Mouse (Mus musculus) stomach, embryonic 15.5 days (tissue): ENCODE measurements around the gene Recql. TPM values are rescaled to one million over a fixed set of nuclear protein-coding genes. Genes with fewer than 3 reads are reported as not detected.

Experiments
- ATAC-seq: fragments of 200-750 bp; cut with Nextera tagmentation; 2 replicates; pipeline ENCODE4 v1.8.0; 2017; ENCODE audit warnings: low read depth, moderate number of reproducible peaks, moderate TSS enrichment; ENCODE audit not compliant: insufficient read depth, low FRiP score
- H3K27ac ChIP-seq: fragments of 300-500 bp; sonication (generic); 2 replicates; pipeline ENCODE4 v1.5.1; 2015; ENCODE audit warnings: mild to moderate bottlenecking, inconsistent platforms
- H3K27me3 ChIP-seq: fragments of 300-500 bp; sonication (generic); replicated peaks from 2 replicates; pipeline ENCODE4 v1.6.1; 2015; ENCODE audit warnings: inconsistent platforms
- H3K36me3 ChIP-seq: fragments of 300-500 bp; sonication (generic); 2 replicates; pipeline ENCODE4 v1.6.1; 2015; ENCODE audit warnings: inconsistent platforms
- H3K4me1 ChIP-seq: fragments of 300-500 bp; sonication (generic); 2 replicates; pipeline ENCODE4 v1.6.1; 2015; ENCODE audit warnings: inconsistent platforms
- H3K4me2 ChIP-seq: fragments of 300-500 bp; sonication (generic); 2 replicates; pipeline ENCODE4 v1.6.1; 2015; ENCODE audit warnings: mild to moderate bottlenecking, inconsistent platforms
- H3K4me3 ChIP-seq: fragments of 300-500 bp; sonication (generic); replicated peaks from 2 replicates; pipeline ENCODE4 v1.5.1; 2015; ENCODE audit warnings: inconsistent platforms
- H3K9ac ChIP-seq: fragments of 300-500 bp; sonication (generic); 2 replicates; pipeline ENCODE4 v1.6.1; 2015; ENCODE audit warnings: inconsistent platforms
- H3K9me3 ChIP-seq: fragments of 300-500 bp; sonication (generic); 2 replicates; pipeline ENCODE4 v1.6.1; 2016; ENCODE audit warnings: inconsistent platforms
- WGBS: fragments of 180-500 bp; shearing (Covaris S2); methylation state at CpG from one replicate; pipeline ENCODE4 v1.1.7; 2015; 5-methylcytosine and 5-hydroxymethylcytosine counted together
- polyA plus RNA-seq: library from polyadenylated mRNA; unstranded; fragments of >200 nt; fragmentation: Nextera tagmentation; extraction: Ambion mirVana; gene quantifications from 2 replicates; pipeline ENCODE4 v1.2.1, GENCODE M21; 2015

Gene Recql
- polyA plus RNA-seq, 1 experiment from 2014 or later: 22.3 TPM

DNA sequence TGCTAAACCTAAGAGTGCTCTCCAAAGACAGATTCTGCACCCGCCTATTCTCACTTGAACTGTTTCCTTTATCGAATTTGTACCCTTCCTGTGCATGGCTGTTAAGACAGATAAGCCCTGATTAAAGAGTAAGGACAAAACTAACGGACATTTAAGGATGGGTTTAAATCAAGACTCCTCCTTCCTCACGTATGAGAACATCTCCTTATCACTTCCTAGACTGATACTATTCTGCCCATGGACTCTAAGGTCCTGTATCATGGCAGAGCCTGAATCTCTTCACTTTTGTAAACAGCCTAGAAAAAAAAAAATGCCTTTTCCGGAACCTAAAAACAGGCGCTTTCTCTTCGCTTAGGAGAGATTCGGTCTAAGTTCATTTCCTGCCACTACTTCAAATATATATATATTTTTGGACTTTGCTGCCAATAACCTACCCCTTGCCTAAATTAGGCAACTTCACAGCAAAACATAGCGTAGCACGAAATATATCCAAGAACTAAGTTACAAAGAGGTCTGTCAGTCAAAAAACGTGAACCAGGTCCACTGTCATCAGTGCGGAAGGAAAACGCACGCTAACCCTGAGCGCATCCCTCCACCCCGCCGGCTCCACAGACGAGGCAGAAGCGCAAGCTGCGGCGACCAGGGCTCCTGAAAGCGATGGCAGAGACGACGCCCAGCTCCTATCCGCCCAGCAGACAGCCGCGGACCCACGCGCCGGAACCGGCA, 439 bp downstream of the Recql start:
- H3K4me2 ChIP-seq: peak overlapping the region; percentile 69
- peak; percentile 71 for ATAC-seq
- no peaks in the 10 kb centered on the region for H3K9me3 ChIP-seq
- H3K36me3 ChIP-seq: no peaks in the 10 kb centered on the region
- no peak overlapping the region for H3K27ac ChIP-seq
- H3K4me3 ChIP-seq: peak overlapping the region; percentile 99
- H3K27me3 ChIP-seq: no peaks in the 10 kb centered on the region
- H3K9ac ChIP-seq: peak overlapping the region; percentile 44
- peaks cover 12% of the 10 kb centered on the region; the same call in 1 of the 2 replicates for H3K4me1 ChIP-seq
- 4% methylated on average over 31 of the region's 31 CpGs for WGBS

GRCm38 (mm10) chr6:142384521-142384920, 2.4 kb downstream of the Recql start:
- H3K4me1 ChIP-seq: peaks cover 12% of the 10 kb centered on the region; the same call in 1 of the 2 replicates
- H3K4me2 ChIP-seq: no peak overlapping the region
- WGBS: 90% methylated on average over 9 of the region's 9 CpGs
- no peak for ATAC-seq
- H3K27me3 ChIP-seq: no peaks in the 10 kb centered on the region
- H3K9me3 ChIP-seq: no peaks in the 10 kb centered on the region
- no peak overlapping the region for H3K27ac ChIP-seq
- H3K9ac ChIP-seq: no peak overlapping the region
- H3K36me3 ChIP-seq: no peaks in the 10 kb centered on the region
- H3K4me3 ChIP-seq: no peak overlapping the region

DNA sequence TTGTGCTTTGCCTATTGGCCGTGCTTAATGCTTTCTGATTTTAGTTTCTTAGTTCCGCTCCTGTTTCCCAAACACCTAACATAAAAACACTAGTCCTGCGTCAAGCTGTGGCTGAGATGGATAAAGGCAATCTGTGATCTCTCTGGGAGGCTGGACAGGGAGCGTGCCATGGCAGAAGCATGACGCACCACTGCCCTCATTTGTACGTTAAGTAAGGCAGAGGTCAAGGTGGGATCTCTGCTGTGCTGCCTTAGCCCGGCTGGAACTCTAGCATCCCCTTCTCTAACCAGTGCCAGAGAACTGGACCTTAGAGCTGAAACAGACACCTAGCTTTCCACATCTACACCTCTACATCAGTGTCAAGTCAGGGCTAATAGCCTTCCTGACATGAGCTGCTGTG, 5.3 kb downstream of the Recql start:
- no peak overlapping the region for H3K4me2 ChIP-seq
- no peak for ATAC-seq
- no peaks in the 10 kb centered on the region for H3K27me3 ChIP-seq
- WGBS: 86% methylated on average over 7 of the region's 7 CpGs
- no peaks in the 10 kb centered on the region for H3K4me1 ChIP-seq
- no peak overlapping the region for H3K9ac ChIP-seq
- no peaks in the 10 kb centered on the region for H3K9me3 ChIP-seq
- H3K36me3 ChIP-seq: no peaks in the 10 kb centered on the region
- no peak overlapping the region for H3K27ac ChIP-seq
- no peak overlapping the region for H3K4me3 ChIP-seq

DNA sequence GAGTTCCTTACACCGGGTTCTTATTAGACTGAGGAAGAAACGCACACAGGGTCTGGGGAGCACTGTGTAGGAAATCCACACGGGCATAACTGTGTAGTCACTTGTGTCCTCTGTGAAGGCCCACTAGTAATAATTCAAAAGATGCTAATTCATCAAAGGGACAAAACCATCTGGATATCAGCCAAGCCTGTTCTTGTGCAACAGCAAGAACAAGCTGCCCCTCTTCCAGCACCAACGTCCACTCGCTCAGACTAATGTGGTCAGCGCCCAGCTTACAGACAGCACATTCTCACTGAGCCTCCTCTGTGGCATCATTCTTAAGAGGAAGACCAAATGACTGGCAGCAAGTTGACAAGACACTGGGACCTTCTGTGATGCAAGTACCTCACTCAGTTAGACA, 6.9 kb downstream of the Recql start:
- Histone ChIP-seq H3K9ac (no peak overlapping the region), H3K4me3 (no peak overlapping the region), H3K36me3 (peaks cover 4% of the 10 kb centered on the region; the same call in 1 of the 2 replicates), H3K27me3 (no peaks in the 10 kb centered on the region), H3K4me1 (no peaks in the 10 kb centered on the region), H3K9me3 (no peaks in the 10 kb centered on the region), H3K4me2 (no peak overlapping the region), H3K27ac (no peak overlapping the region)
- WGBS: 91% methylated on average over 6 of the region's 6 CpGs
- no peak for ATAC-seq

DNA sequence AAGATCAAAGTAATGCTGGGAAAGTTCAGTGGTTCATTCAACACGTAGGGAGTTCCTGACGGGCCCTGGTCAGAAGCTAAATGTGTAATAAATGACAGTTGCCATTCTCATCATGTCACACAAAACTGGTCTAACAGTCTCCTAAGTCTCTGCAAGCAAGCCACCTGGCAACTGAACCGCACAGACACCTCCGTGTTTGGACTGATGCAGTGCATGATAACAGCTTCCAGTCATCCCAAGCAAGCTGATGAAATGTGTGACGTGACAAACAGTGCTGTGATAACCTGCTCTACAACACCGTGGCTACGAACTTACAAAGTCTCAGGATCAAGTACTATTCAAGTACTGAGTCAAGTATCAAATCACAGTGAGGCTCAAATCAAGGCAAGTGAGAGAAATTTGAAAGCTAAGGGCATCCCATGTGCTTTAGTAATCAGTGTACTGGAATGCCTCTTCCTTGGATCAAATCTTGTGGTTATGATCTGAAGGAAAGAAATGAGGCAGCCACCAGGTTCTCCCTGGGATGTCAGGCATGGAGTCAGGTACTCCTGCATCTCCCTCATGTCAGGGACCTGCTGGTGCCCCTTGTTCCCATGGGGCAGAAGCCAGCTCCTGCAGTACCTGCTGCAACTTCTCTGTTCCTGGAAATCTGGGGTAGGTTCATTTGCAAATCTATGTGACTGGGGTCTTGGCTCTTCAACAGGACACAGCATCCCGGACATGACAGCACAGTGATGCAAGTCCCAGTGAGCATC, 8.1 kb downstream of the Recql start:
- Histone ChIP-seq H3K27me3 (no peaks in the 10 kb centered on the region), H3K27ac (no peak overlapping the region), H3K36me3 (peaks cover 4% of the 10 kb centered on the region; the same call in 1 of the 2 replicates), H3K4me1 (no peaks in the 10 kb centered on the region), H3K4me3 (no peak overlapping the region), H3K4me2 (no peak overlapping the region), H3K9ac (no peak overlapping the region), H3K9me3 (no peaks in the 10 kb centered on the region)
- WGBS: 88% methylated on average over 8 of the region's 8 CpGs
- ATAC-seq: no peak

GRCm38 (mm10) chr6:142377081-142377480, 9.8 kb downstream of the Recql start:
- Histone ChIP-seq H3K27ac (no peak overlapping the region), H3K9ac (no peak overlapping the region), H3K4me1 (no peaks in the 10 kb centered on the region), H3K4me2 (no peak overlapping the region), H3K4me3 (no peak overlapping the region), H3K36me3 (peaks cover 9% of the 10 kb centered on the region; the same call in 1 of the 2 replicates), H3K27me3 (no peaks in the 10 kb centered on the region), H3K9me3 (no peaks in the 10 kb centered on the region)
- ATAC-seq: no peak
- WGBS: 78% methylated on average over 1 of the region's 1 CpGs

GRCm38 (mm10) chr6:142369568-142369967, 17.3 kb downstream of the Recql start:
- no peaks in the 10 kb centered on the region for H3K9me3 ChIP-seq
- WGBS: 83% methylated on average over 3 of the region's 3 CpGs
- H3K4me3 ChIP-seq: no peak overlapping the region
- no peaks in the 10 kb centered on the region for H3K27me3 ChIP-seq
- no peak overlapping the region for H3K9ac ChIP-seq
- no peak overlapping the region for H3K4me2 ChIP-seq
- ATAC-seq: no peak
- no peaks in the 10 kb centered on the region for H3K4me1 ChIP-seq
- peaks cover 13% of the 10 kb centered on the region for H3K36me3 ChIP-seq
- no peak overlapping the region for H3K27ac ChIP-seq

- WGBS: 90% methylated on average over 3 of the region's 3 CpGs
- ATAC-seq: no peak
- H3K4me3 ChIP-seq: no peak overlapping the region
- H3K9ac ChIP-seq: no peak overlapping the region
- H3K36me3 ChIP-seq: peaks cover 20% of the 10 kb centered on the region
- H3K27me3 ChIP-seq: no peaks in the 10 kb centered on the region
- no peak overlapping the region for H3K27ac ChIP-seq
- no peaks in the 10 kb centered on the region for H3K9me3 ChIP-seq
- no peaks in the 10 kb centered on the region for H3K4me1 ChIP-seq
- H3K4me2 ChIP-seq: no peak overlapping the region
Observed at GRCm38 (mm10) chr6:142367565-142367964, 19.3 kb downstream of the Recql start.

GRCm38 (mm10) chr6:142366473-142367018, 20.3 kb downstream of the Recql start:
- WGBS: 90% methylated on average over 10 of the region's 10 CpGs
- Histone ChIP-seq H3K36me3 (peaks cover 24% of the 10 kb centered on the region), H3K27me3 (no peaks in the 10 kb centered on the region), H3K27ac (no peak overlapping the region), H3K9ac (no peak overlapping the region), H3K4me3 (no peak overlapping the region), H3K9me3 (no peaks in the 10 kb centered on the region), H3K4me2 (no peak overlapping the region), H3K4me1 (no peaks in the 10 kb centered on the region)
- no peak for ATAC-seq

GRCm38 (mm10) chr6:142365742-142366472, 21.0 kb downstream of the Recql start:
- no peak overlapping the region for H3K4me3 ChIP-seq
- H3K4me2 ChIP-seq: no peak overlapping the region
- H3K4me1 ChIP-seq: no peaks in the 10 kb centered on the region
- H3K9me3 ChIP-seq: no peaks in the 10 kb centered on the region
- WGBS: 85% methylated on average over 8 of the region's 8 CpGs
- no peak overlapping the region for H3K9ac ChIP-seq
- no peak overlapping the region for H3K27ac ChIP-seq
- no peaks in the 10 kb centered on the region for H3K27me3 ChIP-seq
- peaks cover 24% of the 10 kb centered on the region for H3K36me3 ChIP-seq
- ATAC-seq: no peak

- ATAC-seq: no peak
- H3K9me3 ChIP-seq: no peaks in the 10 kb centered on the region
- no peaks in the 10 kb centered on the region for H3K4me1 ChIP-seq
- no peak overlapping the region for H3K4me3 ChIP-seq
- no peaks in the 10 kb centered on the region for H3K27me3 ChIP-seq
- WGBS: 68% methylated on average over 9 of the region's 9 CpGs
- H3K4me2 ChIP-seq: no peak overlapping the region
- no peak overlapping the region for H3K27ac ChIP-seq
- H3K36me3 ChIP-seq: peaks cover 24% of the 10 kb centered on the region
- H3K9ac ChIP-seq: no peak overlapping the region
Observed at GRCm38 (mm10) chr6:142363019-142363576, 23.8 kb downstream of the Recql start.
